Mouse (Mus musculus) left cerebral cortex, postnatal 14 days (tissue): Measurements from ENCODE around the gene Foxc1. TPM values are rescaled to one million over a fixed set of nuclear protein-coding genes. Genes with fewer than 3 reads are reported as not detected.

Experiments used
- DNase-seq, 2 experiments: peaks; one replicate each; pipeline ENCODE4 v3.0.0; 2021 to 2022; ENCODE audit warnings: low spot score in 2 of 2, mixed read lengths in 1 of 2
- intact Hi-C: fragments of 180-260 bp; cut with DNase I; formaldehyde crosslinking; loops from one replicate; pipeline ENCODE4 v1.15.1; 2025
- total RNA-seq, 2 experiments: library from RNA; stranded (reverse); gene quantifications; 2 replicates each; pipeline ENCODE4 v1.2.3; 2021

The Foxc1 gene
- total RNA-seq, 2 experiments from 2014 or later = 6.1 to 6.9 TPM

- intact Hi-C loops = loop anchor here (5.0 kb wide), 3 partner anchors 494 to 929 kb away; no protein-coding TSS in a partner anchor
- no peak for DNase-seq
Measured at GRCm38 (mm10) chr13:31803166-31804093, 3.0 kb upstream of the Foxc1 start.

GRCm38 (mm10) chr13:31804571-31804970, 1.9 kb upstream of the Foxc1 start:
- intact Hi-C loops = loop anchor here (5.0 kb wide), 3 partner anchors 493 to 928 kb away; no protein-coding TSS in a partner anchor
- DNase-seq = no peak

- no peak for DNase-seq
- intact Hi-C loops = loop anchor here (5.0 kb wide), 1 partner anchor 179 kb away; the partner anchor contains the start of gene Foxf2
Measured at GRCm38 (mm10) chr13:31805831-31806427, 504 bp upstream of the Foxc1 start.

- DNase-seq = no peak
- intact Hi-C loops = loop anchor here (5.0 kb wide), 1 partner anchor 180 kb away; the partner anchor contains the start of gene Foxf2
Measured at GRCm38 (mm10) chr13:31806890-31807735, 680 bp downstream of the Foxc1 start.

GRCm38 (mm10) chr13:31807736-31808115, 1.3 kb downstream of the Foxc1 start:
- intact Hi-C loops = loop anchor here (5.0 kb wide), 1 partner anchor 180 kb away; the partner anchor contains the start of gene Foxf2

GRCm38 (mm10) chr13:31808116-31808803, 1.8 kb downstream of the Foxc1 start:
- intact Hi-C loops = loop anchor here (5.0 kb wide), 1 partner anchor 181 kb away; the partner anchor contains the start of gene Foxf2
- no peak for DNase-seq

More at GRCm38 (mm10) chr13:31807736-31808115, 1.3 kb downstream of the Foxc1 start:
- no peak for DNase-seq

GRCm38 (mm10) chr13:31808804-31809420, 2.5 kb downstream of the Foxc1 start:
- intact Hi-C loops = loop anchor here (5.0 kb wide), 1 partner anchor 182 kb away; the partner anchor contains the start of gene Foxf2
- DNase-seq = no peak

GRCm38 (mm10) chr13:31809701-31810100, 3.3 kb downstream of the Foxc1 start:
- DNase-seq = no peak
- intact Hi-C loops = loop anchor here (5.0 kb wide), 1 partner anchor 182 kb away; the partner anchor contains the start of gene Foxf2

- intact Hi-C loops = no loop called here
- no peak for DNase-seq
Measured at GRCm38 (mm10) chr13:31810375-31810692, 3.9 kb downstream of the Foxc1 start.

GRCm38 (mm10) chr13:31810693-31811541, 4.5 kb downstream of the Foxc1 start:
- DNase-seq = no peak
- intact Hi-C loops = no loop called here

- intact Hi-C loops = no loop called here
- DNase-seq = no peak
Measured at GRCm38 (mm10) chr13:31811542-31812021, 5.1 kb downstream of the Foxc1 start.

- intact Hi-C loops = no loop called here
Measured at GRCm38 (mm10) chr13:31812701-31813100, 6.3 kb downstream of the Foxc1 start.

GRCm38 (mm10) chr13:31815383-31816003, 9.1 kb downstream of the Foxc1 start:
- no peak for DNase-seq
- intact Hi-C loops = no loop called here

More at GRCm38 (mm10) chr13:31812701-31813100, 6.3 kb downstream of the Foxc1 start:
- DNase-seq = no peak

- intact Hi-C loops = no loop called here
- no peak for DNase-seq
Measured at GRCm38 (mm10) chr13:31818337-31818736, 11.9 kb downstream of the Foxc1 start.

- DNase-seq = no peak
- intact Hi-C loops = no loop called here
Measured at GRCm38 (mm10) chr13:31819664-31820405, 13.4 kb downstream of the Foxc1 start.

- intact Hi-C loops = no loop called here
- no peak for DNase-seq
Measured at GRCm38 (mm10) chr13:31820587-31821017, 14.2 kb downstream of the Foxc1 start.
